Mouse (Mus musculus) intestine, embryonic 16.5 days (tissue): Measurements from ENCODE around the gene Isyna1. TPM values are rescaled to one million over a fixed set of nuclear protein-coding genes. Genes with fewer than 3 reads are reported as not detected.

Source experiments
- ATAC-seq: fragments of 200-750 bp; cut with Nextera tagmentation; 2 replicates; pipeline ENCODE4 v1.8.0; 2017; ENCODE audit warnings: moderate TSS enrichment, moderate library complexity
- H3K27ac ChIP-seq: fragments of 300-500 bp; sonication (generic); 2 replicates; pipeline ENCODE4 v1.5.1; 2014; ENCODE audit warnings: mild to moderate bottlenecking, low read length
- H3K27me3 ChIP-seq: fragments of 300-500 bp; sonication (generic); replicated peaks from 2 replicates; pipeline ENCODE4 v1.6.1; 2014; ENCODE audit warnings: low read length, control low read depth, mixed read lengths; ENCODE audit not compliant: control insufficient read depth, insufficient read depth
- H3K36me3 ChIP-seq: fragments of 300-500 bp; sonication (generic); 2 replicates; pipeline ENCODE4 v1.6.1; 2014; ENCODE audit warnings: low read length, control low read depth; ENCODE audit not compliant: control insufficient read depth, insufficient read depth
- H3K4me1 ChIP-seq: fragments of 300-500 bp; sonication (generic); 2 replicates; pipeline ENCODE4 v1.6.1; 2014; ENCODE audit warnings: low read length, control low read depth, mixed read lengths; ENCODE audit not compliant: control insufficient read depth, insufficient read depth
- H3K4me2 ChIP-seq: fragments of 300-500 bp; sonication (generic); 2 replicates; pipeline ENCODE4 v1.6.1; 2014; ENCODE audit warnings: low read depth, low read length, control low read depth
- H3K4me3 ChIP-seq: fragments of 300-500 bp; sonication (generic); 2 replicates; pipeline ENCODE4 v1.5.1; 2014; ENCODE audit warnings: mild to moderate bottlenecking, low read length
- H3K9ac ChIP-seq: fragments of 300-500 bp; sonication (generic); 2 replicates; pipeline ENCODE4 v1.6.1; 2014; ENCODE audit warnings: low read depth, low read length
- H3K9me3 ChIP-seq: fragments of 300-500 bp; sonication (generic); 2 replicates; pipeline ENCODE4 v1.6.1; 2016; ENCODE audit warnings: low read length, control low read depth; ENCODE audit not compliant: control insufficient read depth
- WGBS: fragments of 180-500 bp; shearing (Covaris S2); extraction: QIAGEN DNeasy Blood & Tissue Kit; methylation state at CpG from one replicate; pipeline ENCODE4 v1.1.7; 2014; 5-methylcytosine and 5-hydroxymethylcytosine counted together
- polyA plus RNA-seq: library from polyadenylated mRNA; unstranded; fragments of >200 nt; fragmentation: Nextera tagmentation; extraction: Ambion mirVana; gene quantifications from 2 replicates; pipeline ENCODE4 v1.2.1, GENCODE M21; 2015

The Isyna1 gene
- polyA plus RNA-seq, 1 experiment from 2014 or later, result 121 TPM

- H3K4me2 ChIP-seq, result peak overlapping the region; percentile 99
- no peak for ATAC-seq
- H3K27ac ChIP-seq, result peak overlapping the region; percentile 76
- 22% methylated on average over 6 of the region's 6 CpGs for WGBS
- H3K9me3 ChIP-seq, result no peaks in the 10 kb centered on the region
- peaks cover 36% of the 10 kb centered on the region for H3K4me1 ChIP-seq
- no peaks in the 10 kb centered on the region for H3K36me3 ChIP-seq
- peak overlapping the region; percentile 89 for H3K9ac ChIP-seq
- peak overlapping the region; percentile 83 for H3K4me3 ChIP-seq
- no peaks in the 10 kb centered on the region for H3K27me3 ChIP-seq
These were observed 13.4 kb downstream of the Isyna1 start for GRCm38 (mm10) chr8:70607603-70607897.

- Histone ChIP-seq H3K9ac (peak overlapping the region; percentile 89), H3K4me3 (peak overlapping the region; percentile 83), H3K27ac (peak overlapping the region; percentile 99), H3K9me3 (no peaks in the 10 kb centered on the region), H3K27me3 (no peaks in the 10 kb centered on the region), H3K36me3 (no peaks in the 10 kb centered on the region), H3K4me2 (peak overlapping the region; percentile 99), H3K4me1 (peaks cover 36% of the 10 kb centered on the region)
- no peak for ATAC-seq
- WGBS, result 1% methylated on average over 83 of the region's 84 CpGs
These were observed 13.9 kb downstream of the Isyna1 start for GRCm38 (mm10) chr8:70607898-70608748.

- Histone ChIP-seq H3K4me2 (peak within 1 kb of the TSS; percentile 99), H3K36me3 (no peaks in the 10 kb centered on the region), H3K27ac (peak within 1 kb of the TSS; percentile 99), H3K9me3 (no peaks in the 10 kb centered on the region), H3K4me1 (peaks cover 39% of the 10 kb centered on the region), H3K4me3 (peak within 1 kb of the TSS; percentile 83), H3K27me3 (no peaks in the 10 kb centered on the region), H3K9ac (peak within 1 kb of the TSS; percentile 89)
- WGBS, result 5% methylated on average over 26 of the region's 26 CpGs
- ATAC-seq, result peak; percentile 0; the same call in 1 of the 2 replicates
These were observed 14.7 kb downstream of the Isyna1 start, which contains the start of gene Ssbp4 for GRCm38 (mm10) chr8:70608749-70609367. Ssbp4 (minus strand) TSS chr8:70608872.

- Histone ChIP-seq H3K36me3 (no peaks in the 10 kb centered on the region), H3K4me2 (peak overlapping the region; percentile 99), H3K27ac (peak overlapping the region; percentile 99), H3K4me3 (peak overlapping the region; percentile 60), H3K9ac (peak overlapping the region; percentile 89), H3K9me3 (no peaks in the 10 kb centered on the region), H3K27me3 (no peaks in the 10 kb centered on the region), H3K4me1 (peaks cover 40% of the 10 kb centered on the region)
- 1% methylated on average over 34 of the region's 39 CpGs for WGBS
- ATAC-seq, result peak; percentile 67
These were observed 15.2 kb downstream of the Isyna1 start for GRCm38 (mm10) chr8:70609368-70609848.

GRCm38 (mm10) chr8:70609849-70610795 lies 15.9 kb downstream of the Isyna1 start:
- Histone ChIP-seq H3K36me3 (no peaks in the 10 kb centered on the region), H3K27ac (peak overlapping the region; percentile 99), H3K27me3 (no peaks in the 10 kb centered on the region), H3K4me1 (peaks cover 40% of the 10 kb centered on the region), H3K4me3 (peak overlapping the region; percentile 60), H3K9ac (peak overlapping the region; percentile 89), H3K4me2 (peak overlapping the region; percentile 99), H3K9me3 (no peaks in the 10 kb centered on the region)
- ATAC-seq, result peak; percentile 63
- WGBS, result under 1% methylated on average over 43 of the region's 45 CpGs

GRCm38 (mm10) chr8:70610796-70611771 lies 16.9 kb downstream of the Isyna1 start:
- Histone ChIP-seq H3K27me3 (no peaks in the 10 kb centered on the region), H3K9me3 (no peaks in the 10 kb centered on the region), H3K4me3 (peak overlapping the region; percentile 60), H3K4me1 (peaks cover 40% of the 10 kb centered on the region), H3K4me2 (peak overlapping the region; percentile 99), H3K27ac (peak overlapping the region; percentile 99), H3K36me3 (no peaks in the 10 kb centered on the region), H3K9ac (peak overlapping the region; percentile 89)
- peak; percentile 18 for ATAC-seq
- under 1% methylated on average over 54 of the region's 54 CpGs for WGBS

- peak overlapping the region; percentile 99 for H3K4me2 ChIP-seq
- H3K4me3 ChIP-seq, result peak overlapping the region; percentile 60
- H3K27ac ChIP-seq, result peak overlapping the region; percentile 88
- H3K4me1 ChIP-seq, result peaks cover 36% of the 10 kb centered on the region
- H3K27me3 ChIP-seq, result no peaks in the 10 kb centered on the region
- no peak for ATAC-seq
- H3K9me3 ChIP-seq, result no peaks in the 10 kb centered on the region
- no peaks in the 10 kb centered on the region for H3K36me3 ChIP-seq
- WGBS, result under 1% methylated on average over 6 of the region's 6 CpGs
- peak overlapping the region; percentile 75 for H3K9ac ChIP-seq
These were observed 17.7 kb downstream of the Isyna1 start for GRCm38 (mm10) chr8:70611849-70612248.

GRCm38 (mm10) chr8:70613763-70614162 lies 19.6 kb downstream of the Isyna1 start:
- ATAC-seq, result no peak
- WGBS, result 17% methylated on average over 1 of the region's 1 CpGs
- Histone ChIP-seq H3K27me3 (no peaks in the 10 kb centered on the region), H3K9ac (0 out of 2 replicates have a peak overlapping the region, but pooled peaks have one; percentile 11), H3K4me3 (no peak overlapping the region), H3K4me2 (no peak overlapping the region), H3K36me3 (no peaks in the 10 kb centered on the region), H3K27ac (no peak overlapping the region), H3K4me1 (peaks cover 24% of the 10 kb centered on the region), H3K9me3 (no peaks in the 10 kb centered on the region)
